Mouse (Mus musculus) stomach, postnatal 0 days (tissue): ENCODE measurements at regions not wholly inside any gene's neighbourhood (a gene's known extent, or its start where the extent isn't known, plus 50 kb on each side); places are given as distances from the start of the nearest gene placed in this dataset.
A peak's percentile ranks its signal among the peaks of the same experiment; 100 is the strongest.

Experiments used
- CTCF ChIP-seq: IDR thresholded peaks from 2 replicates; pipeline ENCODE4 v1.5.1; 2016; ENCODE audit warnings: antibody characterized with exemption, low read depth, mild to moderate bottlenecking, moderate library complexity
- EP300 ChIP-seq: optimal IDR thresholded peaks from 2 replicates; pipeline ENCODE3; 2016; ENCODE audit warnings: antibody characterized with exemption

DNA sequence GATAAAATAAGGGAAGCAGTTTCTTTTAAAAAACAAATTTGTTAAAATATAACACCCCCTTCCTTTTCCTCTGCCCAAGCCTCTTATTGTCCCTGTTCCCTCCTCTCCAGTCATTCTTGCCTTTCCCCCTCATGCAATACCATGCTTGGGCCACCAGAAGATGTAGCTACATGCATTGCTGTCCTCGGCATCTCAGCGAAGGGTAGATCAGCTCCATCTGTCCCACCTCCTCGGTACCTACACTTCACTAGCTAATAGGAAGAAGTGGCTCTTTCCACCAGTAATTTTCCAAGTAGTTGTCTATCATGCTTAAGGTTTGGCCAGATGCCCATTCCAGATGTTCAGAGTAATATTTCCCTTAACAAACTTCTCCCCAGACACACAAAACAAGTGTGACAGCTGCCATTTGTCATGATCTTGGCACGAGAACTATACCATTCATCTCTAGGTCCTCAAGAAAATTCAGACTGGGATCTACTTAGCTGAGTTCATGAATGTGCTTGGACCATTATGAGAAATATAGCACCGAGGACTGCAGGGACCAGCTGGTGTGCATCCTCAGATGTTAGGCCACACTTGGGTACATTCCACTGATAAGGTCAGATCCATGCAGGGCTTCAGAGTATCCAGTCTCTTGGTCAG is 198.7 kb upstream of the Tnp1 start:
- TF ChIP-seq CTCF (peak; percentile 43), EP300 (no peak)
